Mouse (Mus musculus) limb, embryonic 14.5 days (tissue): Measurements from ENCODE around the gene Hadhb. TPM values are rescaled to one million over a fixed set of nuclear protein-coding genes. Genes with fewer than 3 reads are reported as not detected.

Experiments used
- ATAC-seq: fragments of 200-750 bp; cut with Nextera tagmentation; 2 replicates; pipeline ENCODE4 v1.8.0; 2017; ENCODE audit warnings: low read depth, moderate number of reproducible peaks, moderate TSS enrichment; ENCODE audit not compliant: low FRiP score
- DNase-seq: peaks from one replicate; pipeline ENCODE4 v3.0.0-alpha.2; 2015; ENCODE audit warnings: low spot score
- H3K27ac ChIP-seq: fragments of 300-500 bp; sonication (generic); replicated peaks from 2 replicates; pipeline ENCODE4 v1.5.1; 2014; ENCODE audit warnings: low read depth, mild to moderate bottlenecking, low read length, moderate library complexity, mixed read lengths
- H3K27me3 ChIP-seq: fragments of 300-500 bp; sonication (generic); 2 replicates; pipeline ENCODE4 v1.6.1; 2014; ENCODE audit warnings: low read length, mixed read lengths; ENCODE audit not compliant: control insufficient read depth, insufficient read depth
- H3K36me3 ChIP-seq: fragments of 300-500 bp; sonication (generic); 2 replicates; pipeline ENCODE4 v1.6.1; 2014; ENCODE audit warnings: mild to moderate bottlenecking, low read length, moderate library complexity, mixed read lengths; ENCODE audit not compliant: control insufficient read depth, insufficient read depth
- H3K4me1 ChIP-seq: fragments of 300-500 bp; sonication (generic); 2 replicates; pipeline ENCODE4 v1.6.1; 2014; ENCODE audit warnings: antibody characterized with exemption, low read length, mixed read lengths; ENCODE audit not compliant: control insufficient read depth, insufficient read depth
- H3K4me2 ChIP-seq: fragments of 300-500 bp; sonication (generic); replicated peaks from 2 replicates; pipeline ENCODE4 v1.6.1; 2014; ENCODE audit warnings: low read depth, mild to moderate bottlenecking, low read length, moderate library complexity; ENCODE audit not compliant: severe bottlenecking
- H3K4me3 ChIP-seq: fragments of 300-500 bp; sonication (generic); replicated peaks from 2 replicates; pipeline ENCODE4 v1.5.1; 2014; ENCODE audit warnings: low read length
- H3K9ac ChIP-seq: fragments of 300-500 bp; sonication (generic); 2 replicates; pipeline ENCODE4 v1.6.1; 2014; ENCODE audit warnings: mild to moderate bottlenecking, low read depth, low read length, moderate library complexity; ENCODE audit not compliant: severe bottlenecking
- H3K9me3 ChIP-seq: fragments of 300-500 bp; sonication (generic); 2 replicates; pipeline ENCODE4 v1.6.1; 2016; ENCODE audit warnings: low read length; ENCODE audit not compliant: control insufficient read depth
- POLR2A ChIP-seq: fragments of 200-500 bp; IDR thresholded peaks from 2 replicates; pipeline ENCODE4 v1.8.0; 2012; ENCODE audit warnings: inconsistent platforms, mild to moderate bottlenecking, moderate library complexity, borderline replicate concordance; ENCODE audit not compliant: insufficient read depth, insufficient read length; ENCODE audit errors: extremely low read depth
- WGBS: fragments of 180-500 bp; shearing (Covaris S2); extraction: QIAGEN DNeasy Blood & Tissue Kit; methylation state at CpG from one replicate; pipeline ENCODE4 v1.1.7; 2014; 5-methylcytosine and 5-hydroxymethylcytosine counted together
- polyA plus RNA-seq, 2 experiments: library from polyadenylated mRNA; depleted of rRNA in 1 of 2; stranded (reverse) in 1 of 2; unstranded in 1 of 2; fragments of >200 nt; fragmentation: Nextera tagmentation in 1 of 2; extraction: Ambion mirVana in 1 of 2; gene quantifications; 2 replicates each; pipeline versions ENCODE4 v1.2.1 to v1.2.3; 2012 to 2014

Gene Hadhb
- polyA plus RNA-seq, 2 experiments, result 74.3 to 128 TPM

- no peak for TF ChIP-seq POLR2A
- Histone ChIP-seq H3K9me3 (no peaks in the 10 kb centered on the region), H3K27ac (no peak overlapping the region), H3K27me3 (no peaks in the 10 kb centered on the region), H3K36me3 (peaks cover 2% of the 10 kb centered on the region; the same call in 1 of the 2 replicates), H3K4me3 (no peak overlapping the region), H3K9ac (no peak overlapping the region), H3K4me1 (peaks cover 12% of the 10 kb centered on the region), H3K4me2 (no peak overlapping the region)
- ATAC-seq (no peak), DNase-seq (no peak)
- 70% methylated on average over 1 of the region's 1 CpGs for WGBS
These were observed 2.6 kb upstream of the Hadhb start for GRCm38 (mm10) chr5:30152413-30152812.

- ATAC-seq (no peak), DNase-seq (no peak)
- Histone ChIP-seq H3K9me3 (no peaks in the 10 kb centered on the region), H3K4me2 (no peak overlapping the region), H3K27ac (no peak overlapping the region), H3K36me3 (peaks cover 2% of the 10 kb centered on the region; the same call in 1 of the 2 replicates), H3K27me3 (no peaks in the 10 kb centered on the region), H3K4me3 (no peak overlapping the region), H3K4me1 (peaks cover 12% of the 10 kb centered on the region), H3K9ac (no peak overlapping the region)
- TF ChIP-seq POLR2A, result no peak
- 84% methylated on average over 2 of the region's 2 CpGs for WGBS
These were observed 1.8 kb upstream of the Hadhb start for GRCm38 (mm10) chr5:30153222-30153621.

GRCm38 (mm10) chr5:30154013-30154412, 1.0 kb upstream of the Hadhb start:
- Histone ChIP-seq H3K4me1 (peaks cover 12% of the 10 kb centered on the region), H3K9me3 (no peaks in the 10 kb centered on the region), H3K27me3 (no peaks in the 10 kb centered on the region), H3K36me3 (0 out of 2 replicates have a peak, but pooled peaks cover 2% of the 10 kb centered on the region), H3K4me2 (peak overlapping the region; percentile 78), H3K27ac (no peak overlapping the region), H3K9ac (peak overlapping the region; percentile 70), H3K4me3 (peak overlapping the region; percentile 67)
- DNase-seq, result peak; percentile 47
- 20% methylated on average over 4 of the region's 4 CpGs for WGBS
- no peak for ATAC-seq
- TF ChIP-seq POLR2A, result no peak

- WGBS, result under 1% methylated on average over 28 of the region's 31 CpGs
- Histone ChIP-seq H3K4me3 (peak overlapping the region; percentile 67), H3K27ac (peak overlapping the region; percentile 90), H3K4me1 (peaks cover 12% of the 10 kb centered on the region), H3K4me2 (peak overlapping the region; percentile 78), H3K27me3 (no peaks in the 10 kb centered on the region), H3K9ac (peak overlapping the region; percentile 70), H3K36me3 (0 out of 2 replicates have a peak, but pooled peaks cover 6% of the 10 kb centered on the region), H3K9me3 (no peaks in the 10 kb centered on the region)
- TF ChIP-seq POLR2A, result no peak
- peak; percentile 9 for DNase-seq
- peak; percentile 47 for ATAC-seq
These were observed 346 bp downstream of the Hadhb start for GRCm38 (mm10) chr5:30155395-30155792.

- H3K9ac ChIP-seq, result peak overlapping the region; percentile 70
- H3K4me3 ChIP-seq, result peak overlapping the region; percentile 67
- ATAC-seq (no peak), DNase-seq (no peak)
- peak overlapping the region; percentile 90; the same call in 1 of the 2 replicates for H3K27ac ChIP-seq
- 32% methylated on average over 13 of the region's 13 CpGs for WGBS
- no peaks in the 10 kb centered on the region for H3K9me3 ChIP-seq
- H3K27me3 ChIP-seq, result no peaks in the 10 kb centered on the region
- peaks cover 12% of the 10 kb centered on the region for H3K4me1 ChIP-seq
- peak overlapping the region; percentile 78 for H3K4me2 ChIP-seq
- no peak for TF ChIP-seq POLR2A
- H3K36me3 ChIP-seq, result 0 out of 2 replicates have a peak, but pooled peaks cover 6% of the 10 kb centered on the region
These were observed 977 bp downstream of the Hadhb start for GRCm38 (mm10) chr5:30155821-30156629.
